Mouse (Mus musculus) liver, adult (tissue): ENCODE data around the gene Syne2.

Experiments used
- GATA4 ChIP-seq: IDR thresholded peaks from 2 replicates; pipeline ENCODE4 v1.6.1; 2014; ENCODE audit warnings: mild to moderate bottlenecking, low read length; ENCODE audit not compliant: insufficient replicate concordance

Syne2 gene

DNA sequence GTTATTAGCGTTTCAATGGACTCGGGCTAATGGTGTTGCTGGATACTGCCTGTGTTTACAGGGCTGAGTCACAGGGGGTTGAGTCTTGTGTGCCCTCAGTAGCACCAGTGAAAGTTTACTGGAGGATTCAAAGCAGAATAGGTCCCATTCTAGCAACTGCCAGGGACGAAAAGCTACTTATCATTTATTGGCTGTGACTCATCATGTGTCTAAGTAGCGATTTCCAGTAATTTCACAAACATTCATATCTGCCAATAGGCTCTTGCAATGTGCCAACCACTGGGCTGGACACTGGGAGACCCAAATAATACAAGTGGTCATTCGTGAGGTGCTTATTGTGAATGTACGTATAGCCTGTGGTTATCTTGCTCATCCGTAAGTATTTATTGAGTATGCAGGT, 2.3 kb downstream of the Syne2 start:
- no peak for TF ChIP-seq GATA4

DNA sequence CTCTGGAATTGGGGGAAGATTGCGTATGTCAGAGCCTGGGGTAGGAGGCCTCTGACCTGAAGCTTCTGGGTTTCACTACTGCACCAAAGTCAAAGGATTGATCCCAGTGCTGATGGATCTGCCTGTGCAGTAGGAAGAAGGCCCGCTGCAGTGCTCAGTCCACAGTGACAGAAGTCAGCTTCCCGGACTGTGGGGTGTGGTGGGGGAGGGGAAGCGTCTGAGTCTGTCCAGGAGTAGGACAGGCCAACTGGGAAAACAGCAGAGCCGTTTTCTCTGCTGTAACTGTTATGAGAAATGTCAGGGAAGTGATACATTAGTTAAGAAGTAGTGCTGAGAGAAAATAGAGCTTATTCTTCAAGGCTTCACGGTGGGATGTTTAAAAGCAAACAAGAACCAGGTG, 4.2 kb downstream of the Syne2 start:
- no peak for TF ChIP-seq GATA4

DNA sequence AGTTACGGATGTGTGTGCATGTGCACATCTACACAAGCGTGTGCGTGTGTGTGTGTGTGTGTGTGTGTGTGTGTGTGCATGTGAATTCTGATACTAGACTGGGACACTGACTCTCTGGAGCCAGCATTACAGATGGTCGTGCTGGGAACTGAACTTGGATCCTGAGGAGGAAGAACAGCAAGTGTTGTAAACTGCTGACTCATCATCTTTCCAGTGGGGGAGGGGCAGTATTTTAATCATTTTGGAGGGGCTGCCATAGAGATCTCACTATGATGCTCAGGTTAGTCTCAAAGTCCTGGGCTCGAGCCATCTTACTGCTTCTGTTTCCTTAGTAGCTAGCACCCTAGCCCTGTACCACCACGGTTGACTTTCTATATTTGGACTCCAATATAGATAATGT, 5.5 kb downstream of the Syne2 start:
- no peak for TF ChIP-seq GATA4

- TF ChIP-seq GATA4: no peak
Measured at GRCm38 (mm10) chr12:75825458-75825857, 7.5 kb downstream of the Syne2 start.

DNA sequence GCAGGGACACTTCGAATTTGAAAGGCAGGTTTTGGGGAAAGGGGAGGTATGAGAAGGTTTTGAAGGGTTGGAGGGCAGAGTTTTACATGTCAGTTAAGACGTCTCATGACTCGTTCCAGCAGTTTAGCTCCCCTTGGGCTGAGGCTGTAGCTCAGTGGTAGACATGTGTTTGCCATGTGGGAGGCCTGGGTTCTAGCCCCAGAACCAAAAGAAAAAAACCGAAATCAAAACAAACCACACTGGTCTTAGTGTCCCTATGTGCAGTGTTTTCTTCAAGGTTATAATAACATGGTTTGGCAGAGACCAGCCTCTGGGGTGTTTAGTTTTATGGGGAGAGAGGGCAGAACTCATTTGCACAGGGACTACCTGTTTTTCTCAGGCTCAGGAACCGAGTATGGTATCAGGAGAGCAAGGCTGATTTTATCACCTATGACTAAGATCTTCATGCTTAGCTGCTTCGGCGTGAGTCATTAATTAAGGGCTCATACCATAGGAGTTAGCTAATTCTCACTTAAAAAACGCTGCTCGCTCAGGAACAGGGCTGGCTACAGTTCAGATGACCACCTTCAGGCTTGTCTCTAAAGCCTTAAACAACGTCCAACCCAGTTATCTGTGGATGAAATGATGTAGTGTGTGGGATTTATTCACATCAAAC, 8.9 kb downstream of the Syne2 start:
- TF ChIP-seq GATA4: no peak

- no peak for TF ChIP-seq GATA4
Measured at GRCm38 (mm10) chr12:75827751-75828150, 9.8 kb downstream of the Syne2 start.

DNA sequence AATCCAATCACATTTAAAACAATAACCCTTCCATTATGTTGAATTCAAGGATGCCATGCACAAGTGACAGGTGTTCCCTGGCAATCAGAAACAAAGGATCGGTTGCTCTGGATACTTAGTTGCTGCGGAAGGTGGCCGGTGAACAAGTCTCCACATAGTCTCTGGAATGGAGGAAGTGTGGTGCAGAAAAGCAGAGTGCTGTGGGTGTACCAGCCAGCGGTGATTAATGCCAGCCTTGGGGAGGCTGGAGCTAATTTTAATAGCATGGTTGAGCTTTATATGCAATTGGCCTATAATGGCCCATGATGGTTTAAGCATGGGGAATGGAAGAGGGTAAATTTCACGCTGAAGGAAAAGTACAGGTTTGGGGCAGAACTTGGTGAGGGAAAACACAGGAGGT, 11.7 kb downstream of the Syne2 start:
- TF ChIP-seq GATA4: no peak

DNA sequence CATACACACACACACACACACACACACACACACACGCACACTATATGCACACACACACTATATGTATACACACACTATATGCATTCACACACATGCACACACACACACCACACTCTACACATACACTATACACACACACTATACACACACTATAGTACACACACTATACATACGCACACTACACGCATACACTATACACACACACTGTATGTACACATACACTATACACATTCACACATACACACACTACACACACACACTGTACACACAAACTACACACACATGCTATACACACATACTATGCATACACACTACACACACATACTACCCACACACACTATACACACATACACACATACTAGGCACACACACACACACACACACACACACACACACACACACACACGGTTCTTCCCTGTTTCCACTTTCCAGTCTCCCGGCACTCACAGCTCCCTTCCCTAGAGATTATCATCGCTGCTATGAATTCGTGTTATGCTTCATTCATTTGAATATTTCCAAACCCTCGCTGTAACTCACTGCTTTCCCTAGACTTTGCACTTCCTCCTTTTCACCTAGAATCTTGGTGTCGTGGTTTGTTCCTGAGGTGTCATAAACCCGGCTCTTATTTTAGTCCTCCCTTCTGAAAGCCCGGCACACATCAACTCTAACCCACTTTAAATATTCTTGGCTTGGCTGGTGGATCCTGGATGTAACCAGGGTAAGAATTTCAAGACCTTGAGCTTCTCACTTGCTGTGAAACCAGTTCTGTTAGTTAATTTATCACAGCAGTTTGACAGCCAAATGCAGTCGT, 15.4 kb downstream of the Syne2 start:
- TF ChIP-seq GATA4: no peak

GRCm38 (mm10) chr12:75833960-75834729, 16.2 kb downstream of the Syne2 start:
- TF ChIP-seq GATA4: no peak

GRCm38 (mm10) chr12:75836524-75836962, 18.6 kb downstream of the Syne2 start:
- TF ChIP-seq GATA4: no peak

DNA sequence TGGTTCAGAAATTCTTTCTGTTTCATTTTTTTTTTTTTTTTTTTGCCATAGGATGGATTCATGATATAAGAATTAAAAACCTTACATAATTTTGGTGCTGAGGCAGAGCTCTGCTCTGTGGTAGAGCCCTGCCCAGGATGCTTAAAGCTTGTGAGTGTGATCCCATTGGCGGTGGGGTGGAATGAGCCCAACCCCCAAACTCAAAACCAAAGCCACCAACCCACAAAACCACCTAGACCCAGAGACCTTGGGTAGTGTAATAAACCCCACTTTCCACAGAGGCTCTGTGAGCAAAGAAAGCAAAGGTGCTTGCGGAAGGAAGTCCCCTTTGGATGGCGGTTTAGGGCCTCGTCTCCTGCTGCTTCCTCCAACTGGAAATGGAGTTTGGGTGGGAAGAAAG, 19.5 kb downstream of the Syne2 start:
- no peak for TF ChIP-seq GATA4

- TF ChIP-seq GATA4: no peak
Measured at GRCm38 (mm10) chr12:75839083-75839736, 21.3 kb downstream of the Syne2 start.

GRCm38 (mm10) chr12:75841183-75841582, 23.2 kb downstream of the Syne2 start:
- TF ChIP-seq GATA4: no peak

DNA sequence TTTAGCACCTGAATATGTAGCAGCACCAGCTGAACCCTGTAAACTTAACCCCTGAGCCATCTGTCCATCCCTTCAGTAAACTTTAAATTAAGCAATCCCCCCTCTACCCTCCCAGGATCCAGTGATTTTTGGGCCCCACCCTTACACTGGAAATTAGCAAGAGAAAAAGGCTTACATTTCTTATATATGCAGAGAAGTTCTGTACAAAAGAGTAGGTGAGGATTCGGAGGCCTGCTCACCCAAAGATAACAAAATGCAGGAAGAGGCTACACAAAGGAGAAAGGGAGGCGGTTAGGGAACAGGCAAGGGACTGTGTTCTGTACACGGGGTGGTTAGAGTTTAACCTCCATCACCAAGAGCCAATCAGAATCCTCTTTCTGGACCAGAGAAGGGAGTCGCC, 26.4 kb downstream of the Syne2 start:
- no peak for TF ChIP-seq GATA4

GRCm38 (mm10) chr12:75845070-75845469, 27.1 kb downstream of the Syne2 start:
- no peak for TF ChIP-seq GATA4
